ENCODE assay signal across 8 mouse cellular contexts in the genomic region with DNA sequence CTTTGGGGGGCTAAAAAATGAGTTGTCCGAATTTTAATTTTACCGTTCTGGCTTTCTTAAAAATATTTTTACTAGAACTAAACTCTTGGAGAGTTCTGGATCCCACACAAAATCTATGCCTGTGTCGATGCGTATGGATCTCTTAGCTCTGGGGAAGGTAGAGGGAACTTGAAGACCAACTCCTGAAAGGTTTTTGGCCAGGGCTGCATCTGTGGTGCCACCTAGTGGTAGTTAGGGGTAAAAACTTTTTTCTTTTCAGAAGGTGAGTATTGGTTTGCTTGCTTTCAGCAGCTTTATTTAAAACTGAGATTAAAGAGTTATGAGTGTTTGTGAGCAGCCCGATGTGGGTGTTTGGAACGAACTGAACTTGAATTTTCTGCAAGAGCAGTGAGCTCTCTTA. TPM values are rescaled to one million over a fixed set of nuclear protein-coding genes. Genes with fewer than 3 reads are reported as not detected.
DNase-seq lines count a peak whose midpoint lies in the region; ATAC-seq and TF ChIP-seq lines count a peak whose summit lies in the region.

No protein-coding gene starts in this region.

- no peaks in the 10 kb centered on the region for H3K27me3 ChIP-seq in forebrain, embryonic 10.5 days (ENCODE audit: poor library complexity, severe bottlenecking)
- H3K27me3 ChIP-seq in forebrain, embryonic 15.5 days = no peaks in the 10 kb centered on the region
- no peaks in the 10 kb centered on the region for H3K27me3 ChIP-seq in limb, embryonic 11.5 days (ENCODE audit: control insufficient read depth, insufficient read depth, low read length)
- H3K27me3 ChIP-seq in limb, embryonic 10.5 days (ENCODE audit: low read depth, poor library complexity, severe bottlenecking) = no peaks in the 10 kb centered on the region
- no peaks in the 10 kb centered on the region for H3K27me3 ChIP-seq in midbrain, postnatal 0 days (ENCODE audit: insufficient read depth, low read length)

- H3K4me3 ChIP-seq in forebrain, embryonic 10.5 days = no peak overlapping the region
- H3K4me3 ChIP-seq in forebrain, embryonic 15.5 days = no peak overlapping the region
- H3K4me3 ChIP-seq in limb, embryonic 11.5 days (ENCODE audit: low read depth, low read length) = no peak overlapping the region
- no peak overlapping the region for H3K4me3 ChIP-seq in limb, embryonic 10.5 days
- H3K4me3 ChIP-seq in embryonic fibroblast, embryonic 13.5 days (ENCODE audit: insufficient read depth, low read length) = no peak overlapping the region
- H3K4me3 ChIP-seq in midbrain, postnatal 0 days (ENCODE audit: low read depth, low read length) = no peak overlapping the region

- TF ChIP-seq POLR2A in embryonic fibroblast, embryonic 13.5 days (IDR thresholded peaks at IDR 0.05; ENCODE audit: low read depth, low read length) = no peak

- no peak overlapping the region for H3K9ac ChIP-seq in forebrain, embryonic 15.5 days (replicated peaks)
- H3K9ac ChIP-seq in limb, embryonic 11.5 days (ENCODE audit: low read length) = no peak overlapping the region
- no peak overlapping the region for H3K9ac ChIP-seq in midbrain, postnatal 0 days (replicated peaks; ENCODE audit: low read length, poor library complexity, severe bottlenecking)

- no peak overlapping the region for H3K4me2 ChIP-seq in forebrain, embryonic 15.5 days (replicated peaks)
- no peak overlapping the region for H3K4me2 ChIP-seq in limb, embryonic 11.5 days (ENCODE audit: low read depth, severe bottlenecking)
- no peak overlapping the region for H3K4me2 ChIP-seq in midbrain, postnatal 0 days (ENCODE audit: low read depth, low read length, poor library complexity, severe bottlenecking)

- 33% methylated on average over 6 of the region's 6 CpGs for WGBS in forebrain, embryonic 10.5 days
- WGBS in forebrain, embryonic 15.5 days = 21% methylated on average over 6 of the region's 6 CpGs
- 27% methylated on average over 6 of the region's 6 CpGs for WGBS in limb, embryonic 11.5 days
- WGBS in limb, embryonic 10.5 days = 22% methylated on average over 6 of the region's 6 CpGs
- 22% methylated on average over 6 of the region's 6 CpGs for WGBS in midbrain, postnatal 0 days

- H3K4me1 ChIP-seq in forebrain, embryonic 10.5 days = peaks cover 4% of the 10 kb centered on the region; the same call in 1 of the 2 replicates
- H3K4me1 ChIP-seq in forebrain, embryonic 15.5 days = no peaks in the 10 kb centered on the region
- no peaks in the 10 kb centered on the region for H3K4me1 ChIP-seq in limb, embryonic 11.5 days (ENCODE audit: control insufficient read depth, insufficient read depth, low read length)
- H3K4me1 ChIP-seq in limb, embryonic 10.5 days = no peaks in the 10 kb centered on the region
- H3K4me1 ChIP-seq in embryonic fibroblast, embryonic 13.5 days (ENCODE audit: control insufficient read depth, insufficient read depth, low read length) = no peaks in the 10 kb centered on the region
- no peaks in the 10 kb centered on the region for H3K4me1 ChIP-seq in midbrain, postnatal 0 days (ENCODE audit: insufficient read depth, low read length)

- 0 out of 2 replicates have a peak, but pooled peaks have one; percentile 13 for TF ChIP-seq CTCF in embryonic fibroblast, embryonic 13.5 days (IDR thresholded peaks at IDR 0.05; ENCODE audit: borderline replicate concordance, insufficient read depth, low read length)
- TF ChIP-seq CTCF in midbrain, postnatal 0 days (IDR thresholded peaks at IDR 0.05) = peak; percentile 91

- no peak overlapping the region for H3K27ac ChIP-seq in forebrain, embryonic 10.5 days
- H3K27ac ChIP-seq in forebrain, embryonic 15.5 days (replicated peaks) = no peak overlapping the region
- H3K27ac ChIP-seq in limb, embryonic 11.5 days (replicated peaks; ENCODE audit: low read depth, low read length) = no peak overlapping the region
- no peak overlapping the region for H3K27ac ChIP-seq in limb, embryonic 10.5 days
- no peak overlapping the region for H3K27ac ChIP-seq in embryonic fibroblast, embryonic 13.5 days (ENCODE audit: insufficient read depth, low read length)
- H3K27ac ChIP-seq in midbrain, postnatal 0 days (ENCODE audit: low read depth, low read length) = no peak overlapping the region

- H3K9me3 ChIP-seq in forebrain, embryonic 10.5 days = no peaks in the 10 kb centered on the region
- H3K9me3 ChIP-seq in forebrain, embryonic 15.5 days = no peaks in the 10 kb centered on the region
- no peaks in the 10 kb centered on the region for H3K9me3 ChIP-seq in limb, embryonic 11.5 days (ENCODE audit: control insufficient read depth, low read length)
- H3K9me3 ChIP-seq in limb, embryonic 10.5 days (replicated peaks) = no peaks in the 10 kb centered on the region
- H3K9me3 ChIP-seq in midbrain, postnatal 0 days (ENCODE audit: low read length) = no peaks in the 10 kb centered on the region

- no peaks in the 10 kb centered on the region for H3K36me3 ChIP-seq in forebrain, embryonic 10.5 days (replicated peaks)
- no peaks in the 10 kb centered on the region for H3K36me3 ChIP-seq in forebrain, embryonic 15.5 days
- no peaks in the 10 kb centered on the region for H3K36me3 ChIP-seq in limb, embryonic 11.5 days (ENCODE audit: control insufficient read depth, insufficient read depth, low read length)
- H3K36me3 ChIP-seq in limb, embryonic 10.5 days = no peaks in the 10 kb centered on the region
- H3K36me3 ChIP-seq in midbrain, postnatal 0 days (ENCODE audit: insufficient read depth, low read length) = no peaks in the 10 kb centered on the region

- peak; percentile 26 for DNase-seq in forebrain, embryonic 10.5 days (ENCODE audit: extremely low spot score, low spot score)
- peak; percentile 44 for DNase-seq in limb, embryonic 11.5 days (ENCODE audit: low spot score)
- DNase-seq in limb, embryonic 10.5 days (ENCODE audit: low spot score) = no peak
- peak; percentile 85 for DNase-seq in ZHBTc4 (ENCODE audit: low read depth, low spot score)
- peak; percentile 74 for DNase-seq in midbrain, postnatal 0 days (ENCODE audit: low spot score)
- DNase-seq in gastrocnemius, postnatal 10 days = no peak

- ATAC-seq in forebrain, embryonic 15.5 days (replicated peaks) = no peak
- no peak for ATAC-seq in limb, embryonic 11.5 days (ENCODE audit: insufficient number of reproducible peaks, low FRiP score, low TSS enrichment, low read depth)
- ATAC-seq in midbrain, postnatal 0 days (ENCODE audit: low FRiP score) = no peak

RNA-seq across cellular contexts. Expression of a gene that starts 21.8 kb away (rescaled TPM):
- polyA plus RNA-seq in forebrain, embryonic 10.5 days (2016; fragmentation: Nextera tagmentation; extraction: Ambion mirVana) = 1.0 and 1.1 TPM in 2 replicates
- polyA plus RNA-seq in forebrain, embryonic 15.5 days (2015; fragmentation: Nextera tagmentation; extraction: Ambion mirVana) = 4.6 and 5.8 TPM in 2 replicates
- polyA plus RNA-seq in limb, embryonic 11.5 days (2014; fragmentation: Nextera tagmentation; extraction: Ambion mirVana) = 0.85 and 1.3 TPM in 2 replicates
- polyA plus RNA-seq in limb, embryonic 10.5 days (2016; fragmentation: Nextera tagmentation; extraction: Ambion mirVana) = 1.2 and 1.3 TPM in 2 replicates
- polyA plus RNA-seq in embryonic fibroblast, embryonic 13.5 days (2011; ENCODE audit: insufficient read length, low read depth, missing spikeins) = 5.8 and 15.2 TPM in 2 replicates
- total RNA-seq in midbrain, postnatal 0 days (2014; rRNA removed) = 0.82 and 2.9 TPM in 2 replicates
- 8.3 and 9.8 TPM in 2 replicates for polyA plus RNA-seq in midbrain, postnatal 0 days (2015; fragmentation: Nextera tagmentation; extraction: Ambion mirVana)
- total RNA-seq in gastrocnemius, postnatal 10 days (2021) = 1 to 10 TPM; 2.8 to 3.8 TPM

Comparison
In these comparisons a context has a peak if more than half of its experiments do, and no peak if none do; other contexts are left out.
1. DNase-seq: peak in forebrain, embryonic 10.5 days (single experiment), limb, embryonic 11.5 days (single experiment), ZHBTc4 (single experiment) and midbrain, postnatal 0 days (single experiment); none in limb, embryonic 10.5 days (single experiment) and gastrocnemius, postnatal 10 days (single experiment).